Mouse (Mus musculus) testis, adult 2 months (tissue): ENCODE data around the gene Fhit.

Source experiments
- CTCF ChIP-seq: fragments of 200-500 bp; IDR thresholded peaks from 2 replicates; pipeline ENCODE4 v1.5.1; 2012; ENCODE audit warnings: low read depth, mild to moderate bottlenecking, inconsistent platforms, low read length, moderate library complexity; ENCODE audit not compliant: control insufficient read depth, insufficient read depth, insufficient replicate concordance
- POLR2A ChIP-seq: fragments of 200-500 bp; IDR thresholded peaks from 2 replicates; pipeline ENCODE4 v1.6.1; 2012; ENCODE audit warnings: low read depth, mild to moderate bottlenecking, inconsistent platforms, low read length, moderate library complexity; ENCODE audit not compliant: control insufficient read depth

- no peak for TF ChIP-seq CTCF
- no peak for TF ChIP-seq POLR2A
Observed at GRCm38 (mm10) chr14:10480681-10481080, 681.2 kb downstream of the Fhit start.
